Mouse (Mus musculus): Measurements from ENCODE around the gene Cdt1. TPM values are rescaled to one million over a fixed set of nuclear protein-coding genes. Genes with fewer than 3 reads are reported as not detected.

Gene Cdt1
- polyA plus RNA-seq, 1 experiment = 97.5 TPM

- TF ChIP-seq TAL1 (IDR thresholded peaks at IDR 0.05; ENCODE audit: low read length) (no peak), GATA1 (IDR thresholded peaks at IDR 0.05; ENCODE audit: low read length) (no peak)
- Histone ChIP-seq H3K4me1 (ENCODE audit: control insufficient read depth) (peaks cover 92% of the 10 kb centered on the region), H3K4me3 (replicated peaks) (no peak overlapping the region), H3K36me3 (ENCODE audit: control insufficient read depth) (peaks cover 98% of the 10 kb centered on the region), H3K9me3 (ENCODE audit: control insufficient read depth, low read length) (peaks cover 3% of the 10 kb centered on the region; the same call in 1 of the 2 replicates), H3K27me3 (ENCODE audit: control insufficient read depth) (no peaks in the 10 kb centered on the region)
These were observed 39.9 kb upstream of the Cdt1 start for GRCm38 (mm10) chr8:122527937-122528336.

- TF ChIP-seq GATA1 (IDR thresholded peaks at IDR 0.05; ENCODE audit: low read length) (no peak), TAL1 (IDR thresholded peaks at IDR 0.05; ENCODE audit: low read length) (no peak)
- H3K4me3 ChIP-seq (replicated peaks) = no peak overlapping the region
- peaks cover 3% of the 10 kb centered on the region; the same call in 1 of the 2 replicates for H3K9me3 ChIP-seq (ENCODE audit: control insufficient read depth, low read length)
- H3K4me1 ChIP-seq (ENCODE audit: control insufficient read depth) = peaks cover 88% of the 10 kb centered on the region
- H3K36me3 ChIP-seq (ENCODE audit: control insufficient read depth) = peaks cover 98% of the 10 kb centered on the region
- H3K27me3 ChIP-seq (ENCODE audit: control insufficient read depth) = no peaks in the 10 kb centered on the region
These were observed 38.7 kb upstream of the Cdt1 start for GRCm38 (mm10) chr8:122529159-122529558.

GRCm38 (mm10) chr8:122531312-122531711, 36.5 kb upstream of the Cdt1 start:
- Histone ChIP-seq H3K27me3 (ENCODE audit: control insufficient read depth) (no peaks in the 10 kb centered on the region), H3K4me3 (replicated peaks) (no peak overlapping the region), H3K4me1 (ENCODE audit: control insufficient read depth) (peaks cover 85% of the 10 kb centered on the region), H3K9me3 (ENCODE audit: control insufficient read depth, low read length) (peaks cover 3% of the 10 kb centered on the region; the same call in 1 of the 2 replicates), H3K36me3 (ENCODE audit: control insufficient read depth) (peaks cover 95% of the 10 kb centered on the region)
- TF ChIP-seq TAL1 (IDR thresholded peaks at IDR 0.05; ENCODE audit: low read length) = no peak
- no peak for TF ChIP-seq GATA1 (IDR thresholded peaks at IDR 0.05; ENCODE audit: low read length)

GRCm38 (mm10) chr8:122537033-122537432, 30.8 kb upstream of the Cdt1 start:
- Histone ChIP-seq H3K36me3 (ENCODE audit: control insufficient read depth) (peaks cover 96% of the 10 kb centered on the region), H3K4me1 (ENCODE audit: control insufficient read depth) (peaks cover 92% of the 10 kb centered on the region)

GRCm38 (mm10) chr8:122537812-122538211, 30.0 kb upstream of the Cdt1 start:
- peak overlapping the region; percentile 59 for H3K4me3 ChIP-seq (replicated peaks)
- peaks cover 92% of the 10 kb centered on the region for H3K4me1 ChIP-seq (ENCODE audit: control insufficient read depth)
- no peaks in the 10 kb centered on the region for H3K27me3 ChIP-seq (ENCODE audit: control insufficient read depth)
- TF ChIP-seq TAL1 (IDR thresholded peaks at IDR 0.05; ENCODE audit: low read length) (peak; percentile 86), GATA1 (IDR thresholded peaks at IDR 0.05; ENCODE audit: low read length) (peak; percentile 93)
- no peaks in the 10 kb centered on the region for H3K9me3 ChIP-seq (ENCODE audit: control insufficient read depth, low read length)
- peaks cover 96% of the 10 kb centered on the region for H3K36me3 ChIP-seq (ENCODE audit: control insufficient read depth)

More at GRCm38 (mm10) chr8:122537033-122537432, 30.8 kb upstream of the Cdt1 start:
- H3K4me3 ChIP-seq (replicated peaks) = peak overlapping the region; percentile 59
- H3K9me3 ChIP-seq (ENCODE audit: control insufficient read depth, low read length) = no peaks in the 10 kb centered on the region
- TF ChIP-seq GATA1 (IDR thresholded peaks at IDR 0.05; ENCODE audit: low read length) (no peak), TAL1 (IDR thresholded peaks at IDR 0.05; ENCODE audit: low read length) (no peak)
- H3K27me3 ChIP-seq (ENCODE audit: control insufficient read depth) = no peaks in the 10 kb centered on the region

- H3K4me1 ChIP-seq (ENCODE audit: control insufficient read depth) = peaks cover 93% of the 10 kb centered on the region
- TF ChIP-seq GATA1 (IDR thresholded peaks at IDR 0.05; ENCODE audit: low read length) = peak; percentile 34; the same call in 1 of the 2 replicates
- 0 out of 3 replicates have a peak, but pooled peaks have one; percentile 27 for TF ChIP-seq TAL1 (IDR thresholded peaks at IDR 0.05; ENCODE audit: low read length)
- no peaks in the 10 kb centered on the region for H3K9me3 ChIP-seq (ENCODE audit: control insufficient read depth, low read length)
- H3K36me3 ChIP-seq (ENCODE audit: control insufficient read depth) = peaks cover 96% of the 10 kb centered on the region
- no peaks in the 10 kb centered on the region for H3K27me3 ChIP-seq (ENCODE audit: control insufficient read depth)
- H3K4me3 ChIP-seq (replicated peaks) = peak overlapping the region; percentile 59
These were observed 29.3 kb upstream of the Cdt1 start for GRCm38 (mm10) chr8:122538310-122539076.

- H3K4me3 ChIP-seq (replicated peaks) = no peak overlapping the region
- peaks cover 97% of the 10 kb centered on the region for H3K36me3 ChIP-seq (ENCODE audit: control insufficient read depth)
- no peak for TF ChIP-seq GATA1 (IDR thresholded peaks at IDR 0.05; ENCODE audit: low read length)
- TF ChIP-seq TAL1 (IDR thresholded peaks at IDR 0.05; ENCODE audit: low read length) = no peak
- no peaks in the 10 kb centered on the region for H3K9me3 ChIP-seq (ENCODE audit: control insufficient read depth, low read length)
- H3K27me3 ChIP-seq (ENCODE audit: control insufficient read depth) = no peaks in the 10 kb centered on the region
- H3K4me1 ChIP-seq (ENCODE audit: control insufficient read depth) = peaks cover 99% of the 10 kb centered on the region
These were observed 23.7 kb upstream of the Cdt1 start for GRCm38 (mm10) chr8:122544138-122544537.

- Histone ChIP-seq H3K27me3 (ENCODE audit: control insufficient read depth) (no peaks in the 10 kb centered on the region), H3K4me3 (replicated peaks) (peak overlapping the region; percentile 92), H3K36me3 (ENCODE audit: control insufficient read depth) (peaks cover 90% of the 10 kb centered on the region), H3K9me3 (ENCODE audit: control insufficient read depth, low read length) (no peaks in the 10 kb centered on the region), H3K4me1 (ENCODE audit: control insufficient read depth) (peaks cover 95% of the 10 kb centered on the region)
- TF ChIP-seq GATA1 (IDR thresholded peaks at IDR 0.05; ENCODE audit: low read length) (no peak), TAL1 (IDR thresholded peaks at IDR 0.05; ENCODE audit: low read length) (peak; percentile 8; the same call in 1 of the 3 replicates)
These were observed 21.6 kb upstream of the Cdt1 start for GRCm38 (mm10) chr8:122546066-122546755.

All from erythroblast, embryonic 14.5 days (primary cell).